Mouse (Mus musculus): ENCODE measurements around the gene Syncrip. TPM values are rescaled to one million over a fixed set of nuclear protein-coding genes. Genes with fewer than 3 reads are reported as not detected.
A peak's percentile ranks its signal among the peaks of the same experiment; 100 is the strongest.

Gene Syncrip
- total RNA-seq, 1 experiment, result 144 TPM

DNA sequence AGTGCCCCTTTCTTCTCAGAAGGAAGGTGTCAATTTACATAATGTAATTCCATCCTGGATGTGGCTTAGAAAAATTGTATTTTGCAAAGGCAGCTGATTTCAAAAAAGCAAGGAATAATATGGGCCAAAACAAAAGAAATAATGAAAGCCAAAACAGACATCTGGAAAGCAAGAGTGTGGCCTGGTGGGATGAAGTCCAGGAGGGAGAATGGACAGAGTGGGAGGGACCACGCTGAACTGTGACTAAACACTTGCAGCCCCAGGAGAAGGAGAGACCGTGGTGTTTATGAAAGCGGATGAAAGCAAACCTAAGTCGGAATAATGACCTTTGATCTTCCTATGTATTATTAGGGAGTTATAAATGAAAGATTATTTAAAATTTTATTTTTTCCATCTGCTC is 45.6 kb upstream of the Syncrip start:
- DNase-seq (ENCODE audit: low read depth, low spot score), result no peak
- Histone ChIP-seq H3K9me3 (ENCODE audit: control insufficient read depth, insufficient read depth, low read depth, low read length) (no peaks in the 10 kb centered on the region), H3K4me3 (ENCODE audit: insufficient read depth in 1 of 2, low read depth in 1 of 2, low read length in 2 of 2, poor library complexity in 1 of 2, severe bottlenecking in 1 of 2) (no peak overlapping the region), H3K27ac (ENCODE audit: insufficient read depth, low read depth, low read length, poor library complexity, severe bottlenecking) (no peak overlapping the region), H3K9ac (ENCODE audit: insufficient read depth, low read depth, low read length, poor library complexity, severe bottlenecking) (no peak overlapping the region), H3K4me1 (ENCODE audit: control insufficient read depth in 2 of 2, insufficient read depth in 2 of 2, low read length in 2 of 2, poor library complexity in 1 of 2) (peaks cover 0 to 6% of the 10 kb centered on the region in 2 experiments; a peak in 1 of 4 replicates), H3K36me3 (ENCODE audit: control insufficient read depth, insufficient read depth, low read length, poor library complexity, severe bottlenecking) (no peaks in the 10 kb centered on the region)
- no peak for TF ChIP-seq HCFC1 (IDR thresholded peaks at IDR 0.05; ENCODE audit: borderline replicate concordance, insufficient read depth, low read length)
- no peak for TF ChIP-seq ZNF384 (IDR thresholded peaks at IDR 0.05; ENCODE audit: low read depth, low read length)
- TF ChIP-seq CHD2 (IDR thresholded peaks at IDR 0.05; ENCODE audit: low read depth, low read length), result no peak
- no peak for TF ChIP-seq ZC3H11A (IDR thresholded peaks at IDR 0.05; ENCODE audit: borderline replicate concordance, low read depth, low read length)
- TF ChIP-seq MAFK (IDR thresholded peaks at IDR 0.05; ENCODE audit: insufficient read depth, low read depth, low read length), result no peak
- in situ Hi-C loops (cut with MboI; ENCODE audit: low sequenced_read_pairs in 2 of 2, unreplicated experiment in 2 of 2), result no loop called here

DNA sequence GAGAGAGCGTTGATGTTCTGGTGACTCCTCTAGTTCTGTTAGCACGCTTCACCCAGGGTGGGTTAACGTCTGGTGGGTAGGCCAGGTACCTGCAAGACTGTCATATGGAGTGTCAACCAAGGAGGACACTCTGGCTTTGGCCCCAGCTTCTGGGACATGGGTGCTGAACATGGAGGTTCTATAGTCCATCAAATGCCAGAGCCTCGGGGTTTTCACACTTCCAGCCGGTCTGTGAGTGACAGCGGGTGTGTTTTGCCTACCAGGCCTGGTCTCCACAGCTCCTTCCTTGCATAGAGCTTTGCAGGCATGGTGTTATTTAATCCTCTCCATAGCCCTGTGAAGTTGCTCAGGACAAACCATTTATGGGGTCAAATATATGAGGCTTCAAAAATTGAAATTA is 43.0 kb upstream of the Syncrip start:
- in situ Hi-C loops (cut with MboI; ENCODE audit: low sequenced_read_pairs in 2 of 2, unreplicated experiment in 2 of 2), result no loop called here
- Histone ChIP-seq H3K9me3 (ENCODE audit: control insufficient read depth, insufficient read depth, low read depth, low read length) (no peaks in the 10 kb centered on the region), H3K4me3 (ENCODE audit: insufficient read depth in 1 of 2, low read depth in 1 of 2, low read length in 2 of 2, poor library complexity in 1 of 2, severe bottlenecking in 1 of 2) (no peak overlapping the region), H3K36me3 (ENCODE audit: control insufficient read depth, insufficient read depth, low read length, poor library complexity, severe bottlenecking) (peaks cover 15% of the 10 kb centered on the region), H3K27ac (ENCODE audit: insufficient read depth, low read depth, low read length, poor library complexity, severe bottlenecking) (no peak overlapping the region), H3K9ac (ENCODE audit: insufficient read depth, low read depth, low read length, poor library complexity, severe bottlenecking) (no peak overlapping the region), H3K4me1 (ENCODE audit: control insufficient read depth in 2 of 2, insufficient read depth in 2 of 2, low read length in 2 of 2, poor library complexity in 1 of 2) (peaks cover 0 to 6% of the 10 kb centered on the region in 2 experiments; a peak in 1 of 4 replicates)
- no peak for DNase-seq (ENCODE audit: low read depth, low spot score)
- TF ChIP-seq HCFC1 (IDR thresholded peaks at IDR 0.05; ENCODE audit: borderline replicate concordance, insufficient read depth, low read length), result no peak
- TF ChIP-seq CHD2 (IDR thresholded peaks at IDR 0.05; ENCODE audit: low read depth, low read length), result no peak
- no peak for TF ChIP-seq ZNF384 (IDR thresholded peaks at IDR 0.05; ENCODE audit: low read depth, low read length)
- TF ChIP-seq ZC3H11A (IDR thresholded peaks at IDR 0.05; ENCODE audit: borderline replicate concordance, low read depth, low read length), result no peak
- TF ChIP-seq MAFK (IDR thresholded peaks at IDR 0.05; ENCODE audit: insufficient read depth, low read depth, low read length), result no peak

DNA sequence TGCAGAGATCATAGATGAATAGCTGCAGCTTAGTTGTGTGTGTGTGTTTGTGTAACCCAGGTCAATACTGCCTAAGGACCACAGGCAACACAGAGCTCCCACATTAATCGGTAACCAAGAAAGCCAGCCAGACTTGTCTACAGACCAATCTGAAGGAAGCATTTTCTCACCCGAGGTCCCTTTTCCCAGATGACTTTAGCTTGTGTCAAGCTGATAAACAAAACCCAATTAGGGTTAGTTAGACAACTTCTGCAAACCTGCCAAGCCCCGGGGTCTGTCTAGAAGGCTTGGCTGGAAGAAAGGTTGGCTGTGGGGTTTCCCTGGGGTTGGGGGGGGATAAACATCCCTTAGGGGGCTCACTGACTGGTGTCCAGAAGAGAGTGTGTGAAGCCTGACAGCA is 42.4 kb upstream of the Syncrip start:
- H3K4me3 ChIP-seq (ENCODE audit: insufficient read depth in 1 of 2, low read depth in 1 of 2, low read length in 2 of 2, poor library complexity in 1 of 2, severe bottlenecking in 1 of 2), result no peak overlapping the region
- in situ Hi-C loops (cut with MboI; ENCODE audit: low sequenced_read_pairs in 2 of 2, unreplicated experiment in 2 of 2), result no loop called here
- no peak for DNase-seq (ENCODE audit: low read depth, low spot score)
- no peak for TF ChIP-seq MAFK (IDR thresholded peaks at IDR 0.05; ENCODE audit: insufficient read depth, low read depth, low read length)
- no peak for TF ChIP-seq ZC3H11A (IDR thresholded peaks at IDR 0.05; ENCODE audit: borderline replicate concordance, low read depth, low read length)
- no peak for TF ChIP-seq ZNF384 (IDR thresholded peaks at IDR 0.05; ENCODE audit: low read depth, low read length)
- no peak for TF ChIP-seq CHD2 (IDR thresholded peaks at IDR 0.05; ENCODE audit: low read depth, low read length)
- no peak for TF ChIP-seq HCFC1 (IDR thresholded peaks at IDR 0.05; ENCODE audit: borderline replicate concordance, insufficient read depth, low read length)
- H3K9me3 ChIP-seq (ENCODE audit: control insufficient read depth, insufficient read depth, low read depth, low read length), result no peaks in the 10 kb centered on the region
- no peak overlapping the region for H3K27ac ChIP-seq (ENCODE audit: insufficient read depth, low read depth, low read length, poor library complexity, severe bottlenecking)
- H3K36me3 ChIP-seq (ENCODE audit: control insufficient read depth, insufficient read depth, low read length, poor library complexity, severe bottlenecking), result peaks cover 17% of the 10 kb centered on the region
- H3K4me1 ChIP-seq (ENCODE audit: control insufficient read depth in 2 of 2, insufficient read depth in 2 of 2, low read length in 2 of 2, poor library complexity in 1 of 2), result peaks cover 0 to 6% of the 10 kb centered on the region in 2 experiments; a peak in 1 of 4 replicates
- H3K9ac ChIP-seq (ENCODE audit: insufficient read depth, low read depth, low read length, poor library complexity, severe bottlenecking), result no peak overlapping the region

DNA sequence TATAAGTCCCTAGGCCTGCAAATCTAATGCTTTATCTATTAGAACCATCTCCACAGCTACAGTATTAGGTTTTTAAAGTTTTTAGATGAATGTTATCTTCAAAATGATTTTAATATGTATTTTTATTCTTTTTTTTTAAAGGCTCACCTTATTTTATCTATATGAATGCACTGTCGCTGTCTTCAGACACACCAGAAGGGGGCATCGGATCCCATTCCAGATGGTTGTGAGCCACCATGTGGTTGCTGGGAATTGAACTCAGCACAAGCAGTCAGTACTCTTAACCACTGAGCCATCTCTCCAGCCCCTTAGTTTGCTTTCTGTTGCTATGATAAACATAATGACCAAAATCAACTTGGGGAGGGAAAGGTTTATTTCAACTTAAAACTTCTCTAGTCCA is 42.0 kb upstream of the Syncrip start:
- no peak for TF ChIP-seq CHD2 (IDR thresholded peaks at IDR 0.05; ENCODE audit: low read depth, low read length)
- H3K36me3 ChIP-seq (ENCODE audit: control insufficient read depth, insufficient read depth, low read length, poor library complexity, severe bottlenecking), result peaks cover 17% of the 10 kb centered on the region
- peaks cover 0 to 6% of the 10 kb centered on the region in 2 experiments; a peak in 1 of 4 replicates for H3K4me1 ChIP-seq (ENCODE audit: control insufficient read depth in 2 of 2, insufficient read depth in 2 of 2, low read length in 2 of 2, poor library complexity in 1 of 2)
- H3K4me3 ChIP-seq (ENCODE audit: insufficient read depth in 1 of 2, low read depth in 1 of 2, low read length in 2 of 2, poor library complexity in 1 of 2, severe bottlenecking in 1 of 2), result no peak overlapping the region
- H3K27ac ChIP-seq (ENCODE audit: insufficient read depth, low read depth, low read length, poor library complexity, severe bottlenecking), result no peak overlapping the region
- no peak overlapping the region for H3K9ac ChIP-seq (ENCODE audit: insufficient read depth, low read depth, low read length, poor library complexity, severe bottlenecking)
- in situ Hi-C loops (cut with MboI; ENCODE audit: low sequenced_read_pairs in 2 of 2, unreplicated experiment in 2 of 2), result no loop called here
- H3K9me3 ChIP-seq (ENCODE audit: control insufficient read depth, insufficient read depth, low read depth, low read length), result no peaks in the 10 kb centered on the region
- DNase-seq (ENCODE audit: low read depth, low spot score), result no peak

DNA sequence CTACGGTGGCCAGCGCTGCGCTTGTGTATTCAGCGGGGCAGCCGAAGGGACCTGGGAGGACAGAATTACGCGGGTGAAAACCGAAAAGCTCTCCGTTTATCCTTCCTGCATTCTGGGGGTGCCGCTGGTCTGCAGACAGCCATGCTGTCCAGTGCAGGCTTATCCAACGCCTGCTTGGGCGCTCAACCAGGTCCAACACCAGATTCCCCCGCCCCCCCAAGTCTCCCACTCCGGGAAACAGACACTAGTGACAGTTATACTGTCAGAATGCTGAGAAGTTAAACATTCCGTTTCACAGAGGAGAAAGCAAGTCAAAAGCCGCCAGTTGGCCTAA is 40.9 kb upstream of the Syncrip start:
- H3K4me3 ChIP-seq (ENCODE audit: insufficient read depth in 1 of 2, low read depth in 1 of 2, low read length in 2 of 2, poor library complexity in 1 of 2, severe bottlenecking in 1 of 2), result peak overlapping the region; percentile 67 to 75
- H3K36me3 ChIP-seq (ENCODE audit: control insufficient read depth, insufficient read depth, low read length, poor library complexity, severe bottlenecking), result peaks cover 17% of the 10 kb centered on the region
- H3K9ac ChIP-seq (ENCODE audit: insufficient read depth, low read depth, low read length, poor library complexity, severe bottlenecking), result peak overlapping the region; percentile 95
- no peaks in the 10 kb centered on the region for H3K9me3 ChIP-seq (ENCODE audit: control insufficient read depth, insufficient read depth, low read depth, low read length)
- no peak for DNase-seq (ENCODE audit: low read depth, low spot score)
- H3K4me1 ChIP-seq (ENCODE audit: control insufficient read depth in 2 of 2, insufficient read depth in 2 of 2, low read length in 2 of 2, poor library complexity in 1 of 2), result peaks cover 0 to 6% of the 10 kb centered on the region in 2 experiments; a peak in 1 of 4 replicates
- in situ Hi-C loops (cut with MboI; ENCODE audit: low sequenced_read_pairs in 2 of 2, unreplicated experiment in 2 of 2), result no loop called here
- TF ChIP-seq ZNF384 (IDR thresholded peaks at IDR 0.05; ENCODE audit: low read depth, low read length) (no peak), CHD2 (IDR thresholded peaks at IDR 0.05; ENCODE audit: low read depth, low read length) (no peak), HCFC1 (IDR thresholded peaks at IDR 0.05; ENCODE audit: borderline replicate concordance, insufficient read depth, low read length) (no peak), MAFK (IDR thresholded peaks at IDR 0.05; ENCODE audit: insufficient read depth, low read depth, low read length) (no peak), ZC3H11A (IDR thresholded peaks at IDR 0.05; ENCODE audit: borderline replicate concordance, low read depth, low read length) (no peak)
- peak overlapping the region; percentile 78 for H3K27ac ChIP-seq (ENCODE audit: insufficient read depth, low read depth, low read length, poor library complexity, severe bottlenecking)

All from ES-E14 (cell line).